In genomic region chr11:35950011-35950410, GRCm38 (mm10) we compare ENCODE assay signal across 13 mouse cellular contexts. TPM values are rescaled to one million over a fixed set of nuclear protein-coding genes. Genes with fewer than 3 reads are reported as not detected.
A peak's percentile ranks its signal among the peaks of the same experiment; 100 is the strongest.
DNase-seq lines count a peak whose midpoint lies in the region; ATAC-seq and TF ChIP-seq lines count a peak whose summit lies in the region.
"Had no signal": no experiment of that assay in that cellular context is flagged by ENCODE, and none has a peak within 500 bp of the region (broad histone marks: within the 10 kb centered on the region; RNA-seq: fewer than 3 reads in every experiment).

No protein-coding gene starts in this region.

- no peak overlapping the region for H3K4me2 ChIP-seq in lung, embryonic 16.5 days (ENCODE audit: low read depth, low read length)
- no peak overlapping the region for H3K4me2 ChIP-seq in hindbrain, postnatal 0 days (ENCODE audit: low read depth, low read length)
- H3K4me2 ChIP-seq: hindbrain, embryonic 15.5 days; neural tube, embryonic 15.5 days had no signal

- no peak overlapping the region for H3K9ac ChIP-seq in lung, embryonic 16.5 days (ENCODE audit: low read length)
- H3K9ac ChIP-seq in hindbrain, postnatal 0 days (replicated peaks; ENCODE audit: low read length) = no peak overlapping the region
- H3K9ac ChIP-seq: hindbrain, embryonic 15.5 days; neural tube, embryonic 15.5 days had no signal

- intact Hi-C loops in left cerebral cortex, postnatal 4 days (cut with DNase I) = no loop called here

- peak; percentile 66 for DNase-seq in kidney, adult 2 months
- DNase-seq in kidney, postnatal 4 days = no peak
- peak; percentile 32 for DNase-seq in 3T3-L1 (ENCODE audit: low read depth, low spot score)
- DNase-seq in adrenal gland, postnatal 36 days = peak; percentile 63 to 68
- no peak for DNase-seq in left cerebral cortex, postnatal 4 days
- DNase-seq in hindbrain, postnatal 0 days (ENCODE audit: low spot score) = no peak
- DNase-seq: cerebellum, adult 11 months; gastrocnemius, postnatal 14 days; layer of hippocampus, adult 9-11 months; thymus, adult 2 months had no signal

- H3K36me3 ChIP-seq in kidney, adult 2 months (ENCODE audit: control insufficient read depth, insufficient read depth, low read length) = no peaks in the 10 kb centered on the region
- no peaks in the 10 kb centered on the region for H3K36me3 ChIP-seq in lung, embryonic 16.5 days (ENCODE audit: control insufficient read depth, insufficient read depth, low read length)
- no peaks in the 10 kb centered on the region for H3K36me3 ChIP-seq in hindbrain, postnatal 0 days (ENCODE audit: insufficient read depth, low read length)
- H3K36me3 ChIP-seq: hindbrain, embryonic 15.5 days; neural tube, embryonic 15.5 days had no signal

- peaks cover 52% of the 10 kb centered on the region for H3K4me1 ChIP-seq in kidney, adult 2 months (ENCODE audit: control insufficient read depth, insufficient read depth, low read length)
- H3K4me1 ChIP-seq in lung, embryonic 16.5 days (replicated peaks; ENCODE audit: control insufficient read depth, insufficient read depth, low read length) = peaks cover 36% of the 10 kb centered on the region
- H3K4me1 ChIP-seq in hindbrain, postnatal 0 days (ENCODE audit: insufficient read depth, low read length) = no peaks in the 10 kb centered on the region

- H3K9me3 ChIP-seq in lung, embryonic 16.5 days (ENCODE audit: control insufficient read depth, low read length) = no peaks in the 10 kb centered on the region
- H3K9me3 ChIP-seq in hindbrain, postnatal 0 days (ENCODE audit: low read length) = no peaks in the 10 kb centered on the region
- H3K9me3 ChIP-seq: hindbrain, embryonic 15.5 days; neural tube, embryonic 15.5 days had no signal

- TF ChIP-seq POLR2A in kidney, adult 2 months (IDR thresholded peaks at IDR 0.05; ENCODE audit: low read depth, low read length) = no peak

- H3K27me3 ChIP-seq in kidney, adult 2 months (replicated peaks; ENCODE audit: control insufficient read depth, insufficient read depth, low read length) = no peaks in the 10 kb centered on the region
- H3K27me3 ChIP-seq in lung, embryonic 16.5 days (ENCODE audit: control insufficient read depth, insufficient read depth, low read depth, low read length) = no peaks in the 10 kb centered on the region
- no peaks in the 10 kb centered on the region for H3K27me3 ChIP-seq in hindbrain, postnatal 0 days (ENCODE audit: insufficient read depth, low read length)
- H3K27me3 ChIP-seq: hindbrain, embryonic 15.5 days; neural tube, embryonic 15.5 days had no signal

- no peak overlapping the region for H3K4me3 ChIP-seq in kidney, adult 2 months (ENCODE audit: insufficient read depth, low read depth, low read length)
- H3K4me3 ChIP-seq in lung, embryonic 16.5 days (ENCODE audit: low read length) = no peak overlapping the region
- H3K4me3 ChIP-seq in hindbrain, postnatal 0 days (ENCODE audit: low read length) = no peak overlapping the region
- H3K4me3 ChIP-seq: hindbrain, embryonic 15.5 days; neural tube, embryonic 15.5 days had no signal

- peak overlapping the region; percentile 98 for H3K27ac ChIP-seq in kidney, adult 2 months (ENCODE audit: insufficient read depth, low read depth, low read length)
- peak overlapping the region; percentile 82 for H3K27ac ChIP-seq in lung, embryonic 16.5 days (ENCODE audit: low read length)
- no peak overlapping the region for H3K27ac ChIP-seq in hindbrain, postnatal 0 days
- H3K27ac ChIP-seq: hindbrain, embryonic 15.5 days; neural tube, embryonic 15.5 days had no signal

- WGBS in kidney, adult 2 months = 59% methylated on average over 3 of the region's 3 CpGs
- 56% methylated on average over 3 of the region's 3 CpGs for WGBS in lung, embryonic 16.5 days
- WGBS in hindbrain, postnatal 0 days = 80% methylated on average over 3 of the region's 3 CpGs

- no peak for TF ChIP-seq CTCF in kidney, adult 2 months (conservative IDR thresholded peaks at IDR 0.05; ENCODE audit: insufficient read depth, insufficient read length, low read depth, low read length)
- no peak for TF ChIP-seq CTCF in hindbrain, postnatal 0 days (IDR thresholded peaks at IDR 0.05; ENCODE audit: low read depth)

- no peak for ATAC-seq in lung, embryonic 16.5 days (ENCODE audit: low read depth)
- ATAC-seq in hindbrain, postnatal 0 days = no peak

RNA-seq across cellular contexts. Expression of gene Wwc1, which starts 30.3 kb away (rescaled TPM):
- polyA plus RNA-seq in kidney, adult 2 months (2012; rRNA removed) = 91.9 and 110 TPM in 2 replicates
- 10 to 100 TPM; 84.6 to 89.9 TPM for total RNA-seq in adrenal gland, postnatal 36 days (2021)
- polyA plus RNA-seq in lung, embryonic 16.5 days (2015; fragmentation: Nextera tagmentation; extraction: Ambion mirVana) = 7.8 and 9.9 TPM in 2 replicates
- 100 to 1,000 TPM; 106 to 129 TPM for total RNA-seq in left cerebral cortex, postnatal 4 days (2021)
- total RNA-seq in hindbrain, postnatal 0 days (2014; rRNA removed) = 17.8 and 20.4 TPM in 2 replicates
- polyA plus RNA-seq in hindbrain, postnatal 0 days (2015; fragmentation: Nextera tagmentation; extraction: Ambion mirVana) = 8.6 and 9.0 TPM in 2 replicates

Comparison
In these comparisons a context has a peak if more than half of its experiments do, and no peak if none do; other contexts are left out.
1. DNase-seq: peak in kidney, adult 2 months (single experiment), 3T3-L1 (single experiment) and adrenal gland, postnatal 36 days (2 of 2); none in kidney, postnatal 4 days (0 of 2), left cerebral cortex, postnatal 4 days (single experiment) and hindbrain, postnatal 0 days (single experiment).